Mouse (Mus musculus): Measurements from ENCODE around the gene Jsrp1. TPM values are rescaled to one million over a fixed set of nuclear protein-coding genes. Genes with fewer than 3 reads are reported as not detected.

Gene Jsrp1
- polyA plus RNA-seq, 1 experiment from 2014 or later: 5.7 TPM

DNA sequence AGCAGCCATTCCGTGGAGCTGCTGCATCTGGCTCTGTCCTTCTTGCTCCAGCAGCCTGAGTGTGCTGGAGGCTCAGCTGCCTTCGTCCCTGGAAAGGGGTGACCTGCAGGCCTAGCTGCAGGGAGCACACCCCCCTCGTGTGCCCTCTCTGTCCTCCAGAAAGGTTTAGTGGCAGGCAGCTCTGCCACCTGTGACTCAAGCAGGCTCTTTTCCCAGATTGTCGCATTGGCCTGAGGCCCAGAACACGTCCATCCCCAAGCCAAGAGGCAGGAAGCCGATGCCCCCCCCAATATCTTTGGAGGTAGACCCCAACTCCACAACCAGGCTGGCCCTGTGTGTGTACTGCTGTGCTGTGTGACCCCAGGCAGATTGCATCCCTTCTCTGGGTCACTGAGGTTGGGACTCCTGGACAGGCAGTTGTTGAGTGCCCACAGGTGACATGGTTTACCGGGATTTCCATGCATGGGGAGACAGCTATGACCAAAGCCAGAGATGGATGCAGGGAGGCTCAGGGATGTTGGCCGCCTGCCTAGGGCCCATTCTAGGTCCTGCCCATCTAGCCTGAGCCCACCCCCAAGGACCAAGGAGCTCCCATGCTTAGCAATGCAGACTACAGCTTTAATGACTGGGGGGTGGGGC lies 31.9 kb upstream of the Jsrp1 start:
- Histone ChIP-seq H3K27me3 (peaks cover 52% of the 10 kb centered on the region), H3K36me3 (no peaks in the 10 kb centered on the region), H3K27ac (no peak overlapping the region), H3K4me2 (no peak overlapping the region), H3K4me1 (peaks cover 21% of the 10 kb centered on the region), H3K9me3 (replicated peaks) (no peaks in the 10 kb centered on the region), H3K9ac (no peak overlapping the region), H3K4me3 (replicated peaks) (no peak overlapping the region)
- ATAC-seq (replicated peaks; ENCODE audit: low FRiP score): no peak
- WGBS: 66% methylated on average over 8 of the region's 8 CpGs

DNA sequence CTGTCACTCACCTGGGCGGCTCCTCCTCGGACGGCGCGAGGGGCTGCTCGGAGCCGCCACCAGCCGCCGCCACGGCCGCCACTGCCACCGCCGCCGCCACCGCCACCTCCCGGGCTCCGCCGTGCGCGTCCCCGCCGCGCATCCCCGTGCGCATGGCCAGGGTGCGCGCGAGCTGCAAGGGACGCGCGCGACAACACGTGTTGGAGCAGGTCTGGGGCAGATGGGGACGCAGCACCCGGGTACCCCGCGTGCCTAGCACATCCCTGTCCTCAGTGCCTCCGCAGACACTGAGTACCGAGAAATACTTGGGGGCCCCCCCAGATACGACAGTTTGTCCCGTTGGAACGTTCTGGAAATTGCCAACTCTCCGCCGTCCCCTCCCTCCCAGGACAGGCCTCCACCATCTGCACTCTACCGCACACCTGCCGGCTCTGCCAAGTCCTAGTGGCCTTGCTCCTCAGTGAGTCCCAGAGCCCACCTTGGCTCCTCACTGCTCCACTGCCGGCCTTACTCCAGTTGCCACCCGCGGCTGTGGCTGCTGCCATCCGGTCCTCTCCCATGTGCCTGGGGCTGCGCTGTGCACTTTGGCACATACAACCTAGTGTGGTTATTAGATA lies 30.7 kb upstream of the Jsrp1 start, which contains the start of gene Lingo3:
Gene Lingo3 (minus strand): TSS at position 109 of the 617 bp plus-strand sequence.
- Histone ChIP-seq H3K4me2 (peak within 1 kb of the TSS; percentile 88), H3K4me1 (peaks cover 21% of the 10 kb centered on the region), H3K9me3 (replicated peaks) (no peaks in the 10 kb centered on the region), H3K9ac (peak within 1 kb of the TSS; percentile 44), H3K27ac (no peak within 1 kb of the TSS), H3K4me3 (replicated peaks) (peak within 1 kb of the TSS; percentile 48), H3K27me3 (peaks cover 57% of the 10 kb centered on the region), H3K36me3 (no peaks in the 10 kb centered on the region)
- ATAC-seq (replicated peaks; ENCODE audit: low FRiP score): no peak
- 3% methylated on average over 50 of the region's 51 CpGs for WGBS

DNA sequence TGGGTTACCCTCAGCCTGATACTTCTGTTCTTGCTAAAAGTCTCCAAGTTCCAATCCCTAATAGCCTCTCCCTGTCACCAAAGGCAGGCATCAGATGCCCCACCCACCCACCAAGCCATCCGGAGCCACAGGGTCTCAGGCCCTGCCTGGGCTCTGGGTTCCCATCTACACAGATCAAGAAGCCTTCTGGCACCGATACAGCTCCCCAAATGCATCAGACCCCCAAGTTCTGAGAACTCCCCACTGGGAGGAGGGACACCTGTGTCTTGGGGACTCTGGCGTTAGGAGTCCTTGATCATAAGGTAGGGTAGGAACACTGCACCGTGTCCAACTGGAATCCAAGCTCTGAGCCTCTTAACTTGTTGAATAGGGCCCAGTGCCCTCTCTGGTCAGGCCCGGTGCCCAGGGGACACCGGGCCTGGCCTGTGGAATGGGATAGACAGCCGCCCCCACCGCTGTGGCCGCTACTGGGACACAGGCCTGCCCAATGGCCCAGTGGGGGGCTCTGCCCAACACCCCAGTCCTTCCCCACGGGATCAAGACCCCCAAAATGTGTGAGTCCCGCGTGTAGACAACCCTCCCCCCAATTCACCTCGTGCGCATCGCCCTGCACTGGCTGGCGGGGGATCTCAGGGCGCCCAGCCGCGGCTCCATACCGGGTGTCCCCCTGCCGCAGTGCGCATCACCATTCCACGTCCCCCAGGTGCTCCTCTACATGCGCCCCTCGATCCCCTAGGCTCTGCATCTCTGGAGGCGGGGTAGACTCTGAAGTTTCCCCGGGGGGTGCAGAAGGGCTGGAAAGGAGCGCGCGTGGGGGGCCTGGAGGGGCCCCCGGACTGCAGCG lies 30.0 kb upstream of the Jsrp1 start:
- Histone ChIP-seq H3K9ac (peak overlapping the region; percentile 44), H3K4me2 (peak overlapping the region; percentile 88), H3K27ac (no peak overlapping the region), H3K4me3 (replicated peaks) (peak overlapping the region; percentile 48), H3K9me3 (replicated peaks) (no peaks in the 10 kb centered on the region), H3K4me1 (peaks cover 17% of the 10 kb centered on the region), H3K36me3 (no peaks in the 10 kb centered on the region), H3K27me3 (peaks cover 61% of the 10 kb centered on the region)
- 9% methylated on average over 32 of the region's 32 CpGs for WGBS
- 0 out of 2 replicates have a peak, but pooled peaks have one; percentile 7 for ATAC-seq (replicated peaks; ENCODE audit: low FRiP score)

DNA sequence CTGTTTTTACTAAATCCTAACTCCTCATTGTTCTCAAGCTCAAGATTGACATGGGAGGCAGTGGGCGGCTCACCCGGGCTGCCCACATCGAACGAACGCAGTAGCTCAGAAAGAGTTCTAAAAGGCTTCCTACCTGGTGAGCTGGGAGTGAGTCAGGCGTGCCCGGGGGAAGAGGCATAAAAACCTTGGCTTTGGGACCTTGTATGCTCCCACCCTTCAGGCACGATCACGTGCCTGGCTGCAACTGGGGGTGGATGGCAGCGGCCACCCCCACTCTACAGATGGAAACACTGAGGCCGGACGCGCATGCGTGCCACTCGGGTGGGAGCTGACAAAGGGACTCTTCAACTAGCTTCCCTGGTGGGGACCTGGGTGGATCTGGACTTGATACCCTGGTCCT lies 29.0 kb upstream of the Jsrp1 start:
- Histone ChIP-seq H3K9ac (no peak overlapping the region), H3K9me3 (replicated peaks) (no peaks in the 10 kb centered on the region), H3K4me1 (peaks cover 20% of the 10 kb centered on the region), H3K4me2 (no peak overlapping the region), H3K4me3 (replicated peaks) (no peak overlapping the region), H3K27ac (no peak overlapping the region), H3K36me3 (no peaks in the 10 kb centered on the region), H3K27me3 (peaks cover 70% of the 10 kb centered on the region)
- no peak for ATAC-seq (replicated peaks; ENCODE audit: low FRiP score)
- 81% methylated on average over 15 of the region's 15 CpGs for WGBS

DNA sequence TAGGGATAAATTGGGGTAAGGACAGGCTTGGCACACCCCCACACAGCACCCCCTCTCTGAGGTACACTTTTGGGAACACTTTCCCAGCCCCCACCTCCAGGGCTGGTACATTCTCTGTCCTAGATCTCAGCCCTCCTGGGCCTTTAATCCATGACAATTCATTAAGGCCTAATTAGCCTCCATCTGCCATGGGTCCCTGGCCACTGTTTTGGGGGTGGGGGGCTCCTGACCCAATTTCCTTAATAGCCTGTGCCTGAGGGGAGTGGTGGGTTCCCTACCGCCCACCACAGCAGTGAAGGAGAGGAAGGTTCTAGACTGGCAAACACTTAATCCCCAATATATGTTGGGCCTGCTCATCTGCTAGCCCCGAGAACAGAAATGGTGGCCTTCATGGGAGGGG lies 28.4 kb upstream of the Jsrp1 start:
- no peak overlapping the region for H3K27ac ChIP-seq
- no peaks in the 10 kb centered on the region for H3K9me3 ChIP-seq (replicated peaks)
- no peaks in the 10 kb centered on the region for H3K36me3 ChIP-seq
- H3K4me1 ChIP-seq: peaks cover 24% of the 10 kb centered on the region
- H3K4me2 ChIP-seq: no peak overlapping the region
- peaks cover 76% of the 10 kb centered on the region for H3K27me3 ChIP-seq
- H3K9ac ChIP-seq: no peak overlapping the region
- ATAC-seq (replicated peaks; ENCODE audit: low FRiP score): no peak
- no peak overlapping the region for H3K4me3 ChIP-seq (replicated peaks)
- 78% methylated on average over 2 of the region's 2 CpGs for WGBS

DNA sequence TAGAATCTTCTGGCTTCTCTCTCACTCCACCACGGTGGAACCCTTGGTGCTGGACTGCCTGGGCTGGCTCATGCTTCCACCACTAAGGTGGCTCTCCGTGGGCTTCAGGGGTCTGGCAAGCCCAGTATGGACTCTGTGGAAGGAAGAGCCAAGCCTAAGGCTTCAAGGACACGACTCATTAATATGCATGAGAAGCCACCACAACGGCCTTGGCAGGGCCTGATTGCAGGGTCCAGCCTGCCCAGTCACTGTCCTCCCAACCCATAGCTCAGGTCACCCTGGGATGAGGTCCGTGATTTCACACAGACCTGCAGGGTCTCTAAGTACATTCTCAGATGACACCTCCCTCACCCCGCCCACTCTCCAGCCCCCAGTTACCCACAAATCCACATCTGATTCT lies 26.6 kb upstream of the Jsrp1 start:
- Histone ChIP-seq H3K27me3 (peaks cover 83% of the 10 kb centered on the region), H3K27ac (no peak overlapping the region), H3K9me3 (replicated peaks) (no peaks in the 10 kb centered on the region), H3K4me2 (no peak overlapping the region), H3K36me3 (no peaks in the 10 kb centered on the region), H3K4me3 (replicated peaks) (no peak overlapping the region), H3K9ac (no peak overlapping the region), H3K4me1 (peaks cover 32% of the 10 kb centered on the region)
- ATAC-seq (replicated peaks; ENCODE audit: low FRiP score): no peak
- 60% methylated on average over 6 of the region's 6 CpGs for WGBS

DNA sequence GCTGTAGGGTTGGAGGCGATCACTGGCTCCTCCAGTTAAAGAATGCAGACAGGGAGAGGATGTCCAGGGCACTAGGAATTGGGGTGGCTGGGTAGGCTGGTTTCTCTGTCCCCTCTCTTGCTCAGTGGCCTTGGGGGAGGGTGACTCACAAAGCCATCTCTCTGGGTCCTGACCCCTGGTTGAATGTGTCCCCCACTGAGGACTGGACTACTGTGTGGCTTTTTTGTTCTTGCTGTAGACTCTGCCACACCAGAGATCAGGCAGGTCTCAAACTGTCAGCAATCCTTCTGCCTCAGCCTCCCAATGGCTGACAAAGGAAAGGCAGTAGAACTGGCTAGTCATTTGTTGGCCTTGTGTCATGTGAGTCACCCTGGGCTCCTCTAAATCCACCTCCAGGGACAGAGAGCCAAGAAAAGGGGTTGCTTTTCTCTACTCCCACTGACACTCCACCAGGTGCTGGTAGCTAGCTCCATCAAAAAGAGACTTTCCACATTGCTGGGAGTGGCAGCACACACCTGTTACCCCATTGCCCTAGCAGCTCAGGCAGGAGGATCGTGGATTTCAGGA lies 25.1 kb upstream of the Jsrp1 start:
- H3K4me3 ChIP-seq (replicated peaks): no peak overlapping the region
- H3K9ac ChIP-seq: no peak overlapping the region
- ATAC-seq (replicated peaks; ENCODE audit: low FRiP score): no peak
- H3K4me2 ChIP-seq: no peak overlapping the region
- no peaks in the 10 kb centered on the region for H3K36me3 ChIP-seq
- 66% methylated on average over 2 of the region's 2 CpGs for WGBS
- H3K27me3 ChIP-seq: peaks cover 83% of the 10 kb centered on the region
- H3K4me1 ChIP-seq: peaks cover 23% of the 10 kb centered on the region
- H3K27ac ChIP-seq: no peak overlapping the region
- H3K9me3 ChIP-seq (replicated peaks): 0 out of 2 replicates have a peak, but pooled peaks cover 4% of the 10 kb centered on the region

DNA sequence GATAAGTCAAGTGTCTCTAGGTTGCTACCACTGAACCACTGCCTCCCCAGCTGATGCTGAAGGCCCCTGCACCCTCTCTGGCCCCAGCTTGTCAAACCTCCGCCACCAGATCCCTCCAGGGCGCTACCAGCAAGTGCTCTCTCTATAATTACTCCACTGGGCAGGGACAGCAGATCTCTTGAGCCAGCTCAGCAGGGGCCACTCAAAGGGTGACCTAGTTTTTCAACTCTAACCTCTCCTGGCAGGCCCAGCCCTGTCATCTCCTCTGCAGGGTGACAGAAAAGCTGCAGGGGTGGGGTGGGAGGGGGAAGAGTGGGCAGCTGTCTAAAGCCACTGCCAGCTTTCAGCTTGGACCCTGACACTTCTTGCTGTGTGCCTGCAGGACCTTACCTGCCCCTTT lies 24.5 kb upstream of the Jsrp1 start:
- Histone ChIP-seq H3K36me3 (no peaks in the 10 kb centered on the region), H3K27ac (no peak overlapping the region), H3K4me1 (peaks cover 18% of the 10 kb centered on the region; the same call in 1 of the 2 replicates), H3K9me3 (replicated peaks) (0 out of 2 replicates have a peak, but pooled peaks cover 4% of the 10 kb centered on the region), H3K4me2 (no peak overlapping the region), H3K4me3 (replicated peaks) (no peak overlapping the region), H3K27me3 (peaks cover 82% of the 10 kb centered on the region), H3K9ac (no peak overlapping the region)
- 13% methylated on average over 2 of the region's 2 CpGs for WGBS
- ATAC-seq (replicated peaks; ENCODE audit: low FRiP score): no peak

DNA sequence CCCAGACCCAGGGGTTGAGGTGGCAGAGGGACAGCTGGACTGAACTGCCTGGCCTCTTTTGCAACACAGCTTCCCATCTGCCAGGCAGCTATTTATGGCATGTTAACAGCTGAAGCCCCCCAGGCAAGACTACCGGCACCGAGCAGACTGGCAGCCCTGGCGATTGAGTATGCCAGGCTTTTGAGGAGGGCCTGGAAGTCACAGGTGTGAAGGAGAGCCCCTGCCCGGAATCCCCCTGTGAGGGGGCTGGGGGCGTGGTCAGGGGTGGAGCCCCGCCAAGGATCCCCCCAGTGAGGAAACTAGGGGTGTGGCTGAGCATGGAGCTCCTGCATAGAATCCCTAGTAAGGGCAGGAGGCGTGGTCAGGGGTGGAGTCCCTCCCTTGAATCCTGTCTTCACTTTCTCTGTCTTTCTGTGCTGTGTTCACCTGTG lies 23.7 kb upstream of the Jsrp1 start:
- peaks cover 73% of the 10 kb centered on the region for H3K27me3 ChIP-seq
- H3K36me3 ChIP-seq: no peaks in the 10 kb centered on the region
- 49% methylated on average over 7 of the region's 7 CpGs for WGBS
- H3K27ac ChIP-seq: no peak overlapping the region
- H3K9me3 ChIP-seq (replicated peaks): 0 out of 2 replicates have a peak, but pooled peaks cover 4% of the 10 kb centered on the region
- peaks cover 18% of the 10 kb centered on the region; the same call in 1 of the 2 replicates for H3K4me1 ChIP-seq
- H3K4me2 ChIP-seq: no peak overlapping the region
- H3K9ac ChIP-seq: no peak overlapping the region
- H3K4me3 ChIP-seq (replicated peaks): no peak overlapping the region
- ATAC-seq (replicated peaks; ENCODE audit: low FRiP score): no peak

DNA sequence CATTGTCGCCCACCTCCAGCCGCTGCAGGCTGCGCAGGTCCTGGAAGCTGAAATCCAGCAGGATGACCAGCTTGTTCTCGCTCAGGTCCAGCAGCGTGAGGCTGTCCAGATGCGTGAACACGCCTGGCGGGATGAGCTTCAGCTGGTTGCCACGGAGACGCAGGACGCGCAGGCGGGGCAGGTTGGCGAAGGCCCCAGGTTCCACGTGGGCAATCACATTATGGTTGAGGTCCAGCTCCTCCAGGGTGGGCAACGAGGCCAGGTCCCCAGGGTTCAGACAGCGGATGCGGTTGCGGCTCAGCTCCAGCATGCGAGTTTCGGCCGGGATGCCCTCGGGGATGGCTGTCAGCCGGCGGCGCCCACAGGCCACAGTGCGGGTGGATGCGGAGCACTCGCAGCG lies 22.3 kb upstream of the Jsrp1 start:
- ATAC-seq (replicated peaks; ENCODE audit: low FRiP score): no peak
- Histone ChIP-seq H3K4me3 (replicated peaks) (no peak overlapping the region), H3K9ac (no peak overlapping the region), H3K27me3 (peaks cover 61% of the 10 kb centered on the region), H3K4me2 (no peak overlapping the region), H3K4me1 (peaks cover 27% of the 10 kb centered on the region), H3K9me3 (replicated peaks) (0 out of 2 replicates have a peak, but pooled peaks cover 4% of the 10 kb centered on the region), H3K27ac (no peak overlapping the region), H3K36me3 (peaks cover 3% of the 10 kb centered on the region)
- 58% methylated on average over 30 of the region's 30 CpGs for WGBS

DNA sequence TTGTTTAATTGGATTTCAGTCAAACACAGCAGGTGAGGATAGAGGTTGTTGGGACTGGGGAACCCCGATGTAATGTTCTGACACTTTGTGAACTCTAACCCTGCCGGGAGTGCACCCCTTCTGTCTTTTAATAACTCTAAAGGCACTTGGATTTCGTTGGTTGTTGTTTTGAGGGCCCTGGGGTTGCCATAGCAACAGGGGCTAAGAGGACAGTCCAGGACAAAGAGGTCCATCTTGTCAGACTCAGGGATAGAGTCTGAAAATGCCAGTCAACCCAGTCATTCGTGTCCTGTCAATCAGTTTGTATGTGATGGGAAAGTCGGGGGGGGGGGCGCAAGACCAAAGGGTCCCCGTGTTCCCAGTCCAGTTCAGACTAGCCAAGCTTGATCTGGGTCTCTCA lies 19.5 kb upstream of the Jsrp1 start:
- peaks cover 48% of the 10 kb centered on the region for H3K27me3 ChIP-seq
- no peak overlapping the region for H3K27ac ChIP-seq
- H3K9me3 ChIP-seq (replicated peaks): 0 out of 2 replicates have a peak, but pooled peaks cover 4% of the 10 kb centered on the region
- H3K36me3 ChIP-seq: peaks cover 25% of the 10 kb centered on the region
- no peak for ATAC-seq (replicated peaks; ENCODE audit: low FRiP score)
- 77% methylated on average over 7 of the region's 7 CpGs for WGBS
- H3K4me2 ChIP-seq: no peak overlapping the region
- peaks cover 51% of the 10 kb centered on the region for H3K4me1 ChIP-seq
- no peak overlapping the region for H3K4me3 ChIP-seq (replicated peaks)
- H3K9ac ChIP-seq: no peak overlapping the region
